ENCODE assay signal across 23 mouse cellular contexts in the genomic region with DNA sequence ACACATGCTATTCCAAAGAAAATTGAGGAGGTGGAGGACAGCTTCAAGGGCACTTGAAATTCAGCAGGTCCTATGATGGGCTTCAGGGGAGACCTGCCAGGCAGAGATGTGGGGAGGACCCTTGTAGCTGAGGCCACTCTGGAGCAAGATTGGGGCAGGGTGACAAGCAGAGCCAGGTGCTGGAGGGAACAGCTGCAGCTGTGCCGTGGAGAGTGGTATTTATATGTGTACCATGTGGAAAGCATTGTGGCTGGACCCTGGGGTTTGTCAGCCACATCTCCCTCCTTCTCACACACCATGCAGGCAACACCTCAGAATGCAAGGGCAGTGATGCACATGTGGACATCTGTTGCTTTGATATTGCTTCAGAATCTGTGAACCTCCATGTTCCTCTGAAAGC.
DNase-seq lines count a peak whose midpoint lies in the region; ATAC-seq and TF ChIP-seq lines count a peak whose summit lies in the region.
"Had no signal": no experiment of that assay in that cellular context is flagged by ENCODE, and none has a peak within 500 bp of the region (broad histone marks: within the 10 kb centered on the region; RNA-seq: fewer than 3 reads in every experiment).

No protein-coding gene starts in this region.

- peaks cover 7% of the 10 kb centered on the region; the same call in 1 of the 2 replicates for H3K4me1 ChIP-seq in embryonic facial prominence, embryonic 14.5 days (ENCODE audit: control insufficient read depth, insufficient read depth, low read length)
- H3K4me1 ChIP-seq in limb, embryonic 10.5 days: peaks cover 45% of the 10 kb centered on the region
- H3K4me1 ChIP-seq in limb, embryonic 14.5 days (ENCODE audit: control insufficient read depth, insufficient read depth, low read length): no peaks in the 10 kb centered on the region; the same call in none of the 2 replicates
- no peaks in the 10 kb centered on the region for H3K4me1 ChIP-seq in intestine, embryonic 15.5 days (replicated peaks)

- no peak overlapping the region for H3K4me3 ChIP-seq in C2C12 (ENCODE audit: insufficient read depth, poor library complexity, severe bottlenecking)
- no peak overlapping the region for H3K4me3 ChIP-seq in embryonic facial prominence, embryonic 14.5 days (ENCODE audit: low read depth, low read length)
- no peak overlapping the region for H3K4me3 ChIP-seq in limb, embryonic 10.5 days
- no peak overlapping the region for H3K4me3 ChIP-seq in limb, embryonic 14.5 days (replicated peaks; ENCODE audit: low read length)
- no peak overlapping the region for H3K4me3 ChIP-seq in intestine, embryonic 15.5 days (replicated peaks)
- H3K4me3 ChIP-seq: forebrain, embryonic 12.5 days; gastrocnemius, adult 2 months; heart, embryonic 10.5 days; hindbrain, embryonic 12.5 days had no signal

- ATAC-seq in embryonic facial prominence, embryonic 14.5 days (ENCODE audit: low read depth): peak; percentile 71; the same call in 1 of the 2 replicates
- ATAC-seq in limb, embryonic 14.5 days (ENCODE audit: low FRiP score, low read depth): peak; percentile 77
- no peak for ATAC-seq in intestine, embryonic 15.5 days
- no peak for ATAC-seq in monocyte, adult 5-6 weeks (replicated peaks; ENCODE audit: insufficient number of reproducible peaks, low FRiP score, low TSS enrichment, poor library complexity, severe bottlenecking)
- ATAC-seq: forebrain, embryonic 16.5 days; hindbrain, embryonic 16.5 days; intestine, embryonic 16.5 days had no signal

- H3K79me2 ChIP-seq in C2C12 (ENCODE audit: control insufficient read depth, insufficient read depth): no peaks in the 10 kb centered on the region

- no CpG with 5 or more reads among the region's 1 CpGs for WGBS in embryonic facial prominence, embryonic 14.5 days
- WGBS in limb, embryonic 10.5 days: 23% methylated on average over 1 of the region's 1 CpGs
- WGBS in limb, embryonic 14.5 days: 0% methylated on average over 1 of the region's 1 CpGs
- WGBS in intestine, embryonic 15.5 days: 38% methylated on average over 1 of the region's 1 CpGs

- no peak overlapping the region for H3K9ac ChIP-seq in embryonic facial prominence, embryonic 14.5 days (ENCODE audit: low read depth, low read length)
- H3K9ac ChIP-seq in limb, embryonic 14.5 days (ENCODE audit: low read depth, low read length, severe bottlenecking): no peak overlapping the region
- H3K9ac ChIP-seq in intestine, embryonic 15.5 days: no peak overlapping the region
- H3K9ac ChIP-seq: forebrain, embryonic 12.5 days; hindbrain, embryonic 12.5 days had no signal

- no peak overlapping the region for H3ac ChIP-seq in C2C12 (ENCODE audit: control insufficient read depth, insufficient read length, low read depth)

- H3K4me2 ChIP-seq in embryonic facial prominence, embryonic 14.5 days (ENCODE audit: low read depth, low read length): no peak overlapping the region
- no peak overlapping the region for H3K4me2 ChIP-seq in limb, embryonic 14.5 days (replicated peaks; ENCODE audit: low read depth, low read length, severe bottlenecking)
- no peak overlapping the region for H3K4me2 ChIP-seq in intestine, embryonic 15.5 days (replicated peaks)
- H3K4me2 ChIP-seq: forebrain, embryonic 12.5 days; hindbrain, embryonic 12.5 days had no signal

- no peak for TF ChIP-seq POLR2A in limb, embryonic 14.5 days (IDR thresholded peaks at IDR 0.05; ENCODE audit: borderline replicate concordance, extremely low read depth, insufficient read depth, insufficient read length)

- H3K27me3 ChIP-seq in C2C12 (ENCODE audit: control insufficient read depth, insufficient read depth, insufficient read length): no peaks in the 10 kb centered on the region
- H3K27me3 ChIP-seq in embryonic facial prominence, embryonic 14.5 days (replicated peaks; ENCODE audit: control insufficient read depth, insufficient read depth, low read length): no peaks in the 10 kb centered on the region
- no peaks in the 10 kb centered on the region for H3K27me3 ChIP-seq in limb, embryonic 10.5 days (ENCODE audit: low read depth, poor library complexity, severe bottlenecking)
- H3K27me3 ChIP-seq in limb, embryonic 14.5 days (ENCODE audit: control insufficient read depth, insufficient read depth, low read length): no peaks in the 10 kb centered on the region
- H3K27me3 ChIP-seq in intestine, embryonic 15.5 days (replicated peaks): no peaks in the 10 kb centered on the region
- H3K27me3 ChIP-seq: hindbrain, embryonic 12.5 days had no signal

- no peaks in the 10 kb centered on the region for H3K79me3 ChIP-seq in C2C12 (ENCODE audit: low read depth)

- TF ChIP-seq CTCF in C2C12 (IDR thresholded peaks at IDR 0.05; ENCODE audit: control insufficient read depth, insufficient read depth, insufficient read length): no peak

- DNase-seq in embryonic facial prominence, embryonic 14.5 days (ENCODE audit: low spot score): peak; percentile 67
- DNase-seq in limb, embryonic 10.5 days (ENCODE audit: low spot score): peak; percentile 66
- peak; percentile 55 for DNase-seq in limb, embryonic 14.5 days (ENCODE audit: low spot score)
- no peak for DNase-seq in layer of hippocampus, postnatal 10 days (ENCODE audit: low spot score in 2 of 2)
- DNase-seq in neural tube, embryonic 10.5 days (ENCODE audit: extremely low spot score, low spot score): no peak
- DNase-seq: adrenal gland, adult 2 months; adrenal gland, postnatal 25 days; cerebellum, adult 8-10 months; cerebellum, postnatal 14 days; gastrocnemius, adult 2 months; gastrocnemius, postnatal 36 days; heart, adult 11 months; heart, postnatal 10 days; heart, postnatal 4 days had no signal

- no peaks in the 10 kb centered on the region for H3K36me3 ChIP-seq in C2C12 (ENCODE audit: control insufficient read depth, insufficient read depth)
- no peaks in the 10 kb centered on the region for H3K36me3 ChIP-seq in embryonic facial prominence, embryonic 14.5 days (ENCODE audit: control insufficient read depth, insufficient read depth, low read length)
- H3K36me3 ChIP-seq in limb, embryonic 10.5 days: no peaks in the 10 kb centered on the region
- H3K36me3 ChIP-seq in limb, embryonic 14.5 days (ENCODE audit: control insufficient read depth, insufficient read depth, low read length): no peaks in the 10 kb centered on the region
- H3K36me3 ChIP-seq in intestine, embryonic 15.5 days: no peaks in the 10 kb centered on the region
- H3K36me3 ChIP-seq: forebrain, embryonic 12.5 days; heart, embryonic 10.5 days; hindbrain, embryonic 12.5 days had no signal

- H3K9me3 ChIP-seq in embryonic facial prominence, embryonic 14.5 days (ENCODE audit: control insufficient read depth, low read length): no peaks in the 10 kb centered on the region
- no peaks in the 10 kb centered on the region for H3K9me3 ChIP-seq in limb, embryonic 10.5 days (replicated peaks)
- no peaks in the 10 kb centered on the region for H3K9me3 ChIP-seq in limb, embryonic 14.5 days (ENCODE audit: control insufficient read depth, low read length)
- H3K9me3 ChIP-seq in intestine, embryonic 15.5 days: no peaks in the 10 kb centered on the region
- H3K9me3 ChIP-seq: forebrain, embryonic 12.5 days; heart, embryonic 10.5 days; hindbrain, embryonic 12.5 days had no signal

- H3K27ac ChIP-seq in embryonic facial prominence, embryonic 14.5 days (replicated peaks; ENCODE audit: low read depth, low read length): no peak overlapping the region
- H3K27ac ChIP-seq in limb, embryonic 10.5 days: peak overlapping the region; percentile 48
- no peak overlapping the region for H3K27ac ChIP-seq in limb, embryonic 14.5 days (replicated peaks; ENCODE audit: low read depth, low read length)
- H3K27ac ChIP-seq in intestine, embryonic 15.5 days: no peak overlapping the region
- H3K27ac ChIP-seq: forebrain, embryonic 12.5 days; gastrocnemius, adult 2 months; heart, embryonic 10.5 days; hindbrain, embryonic 12.5 days had no signal

TF ChIP-seq in C2C12, 6 proteins besides CTCF, POLR2A, EP300 and RAD21:
- peak; percentile 94 for TF ChIP-seq MYOD1 (IDR thresholded peaks at IDR 0.05; ENCODE audit: control insufficient read depth, insufficient read length, low read depth)
- TF ChIP-seq MAX (IDR thresholded peaks at IDR 0.05): no peak
- TF ChIP-seq USF1 (IDR thresholded peaks at IDR 0.05; ENCODE audit: low read depth): no peak
- TF ChIP-seq FOSL1 (IDR thresholded peaks at IDR 0.05; ENCODE audit: insufficient read depth, low read length, poor library complexity, severe bottlenecking): no peak
TF ChIP-seq in C2C12: peak in this region for 1.

Comparison
In these comparisons a context has a peak if more than half of its experiments do, and no peak if none do; other contexts are left out.
1. ATAC-seq: peak in embryonic facial prominence, embryonic 14.5 days (single experiment) and limb, embryonic 14.5 days (single experiment); none in intestine, embryonic 15.5 days (single experiment) and monocyte, adult 5-6 weeks (single experiment).
2. DNase-seq: peak in embryonic facial prominence, embryonic 14.5 days (single experiment), limb, embryonic 10.5 days (single experiment) and limb, embryonic 14.5 days (single experiment); none in layer of hippocampus, postnatal 10 days (0 of 2) and neural tube, embryonic 10.5 days (single experiment).